Mouse (Mus musculus) CH12F3 (cell line): ENCODE results near the gene Cops6.

ENCODE experiments used
- in situ Hi-C: fragments of 300-500 bp; cut with MboI; formaldehyde crosslinking; loops from 2 replicates; pipeline ENCODE4 v1.14.3; 2020; ENCODE audit warnings: low sequenced_read_pairs

The Cops6 gene

GRCm38 (mm10) chr5:138160842-138161665 lies at the start of gene Cops6:
TSS of gene Cops6 (plus strand) at chr5:138161071.
- in situ Hi-C loops, result no loop called here

GRCm38 (mm10) chr5:138116255-138117198 lies 44.3 kb upstream of the Cops6 start, which contains the start of gene Zscan21:
TSS of gene Zscan21 (plus strand) at chr5:138116903.
- in situ Hi-C loops, result no loop called here

- in situ Hi-C loops, result no loop called here
Observed at GRCm38 (mm10) chr5:138117199-138118015, 43.5 kb upstream of the Cops6 start.

- in situ Hi-C loops, result no loop called here
Observed at GRCm38 (mm10) chr5:138118041-138118440, 42.8 kb upstream of the Cops6 start.

GRCm38 (mm10) chr5:138132425-138133064 lies 28.3 kb upstream of the Cops6 start:
- in situ Hi-C loops, result no loop called here

GRCm38 (mm10) chr5:138137257-138137656 lies 23.6 kb upstream of the Cops6 start:
- in situ Hi-C loops, result no loop called here

GRCm38 (mm10) chr5:138137935-138138549 lies 22.8 kb upstream of the Cops6 start:
- in situ Hi-C loops, result no loop called here

GRCm38 (mm10) chr5:138138585-138138984 lies 22.3 kb upstream of the Cops6 start:
- in situ Hi-C loops, result no loop called here

GRCm38 (mm10) chr5:138154390-138154789 lies 6.5 kb upstream of the Cops6 start:
- in situ Hi-C loops, result no loop called here

GRCm38 (mm10) chr5:138155443-138155976 lies 5.4 kb upstream of the Cops6 start, which contains the start of gene Zfp113:
TSS of gene Zfp113 (minus strand) at chr5:138155744.
- in situ Hi-C loops, result no loop called here

GRCm38 (mm10) chr5:138160224-138160762 lies 578 bp upstream of the Cops6 start:
- in situ Hi-C loops, result no loop called here

GRCm38 (mm10) chr5:138163046-138163445 lies 2.2 kb downstream of the Cops6 start:
- in situ Hi-C loops, result no loop called here

GRCm38 (mm10) chr5:138163610-138164009 lies 2.7 kb downstream of the Cops6 start:
- in situ Hi-C loops, result no loop called here

- in situ Hi-C loops, result no loop called here
Observed at GRCm38 (mm10) chr5:138165594-138165993, 4.7 kb downstream of the Cops6 start.

GRCm38 (mm10) chr5:138170936-138171561 lies 10.2 kb downstream of the Cops6 start:
- in situ Hi-C loops, result no loop called here

- in situ Hi-C loops, result no loop called here
Observed at GRCm38 (mm10) chr5:138171695-138172491, 11.0 kb downstream of the Cops6 start, which contains the start of the genes Ap4m1 and Mcm7. TSS of gene Ap4m1 (plus strand) at chr5:138172002. TSS of gene Mcm7 (minus strand) at chr5:138172422.

- in situ Hi-C loops, result no loop called here
Observed at GRCm38 (mm10) chr5:138173217-138173616, 12.3 kb downstream of the Cops6 start.
